Mouse (Mus musculus): ENCODE data around the gene Gucy2c.
A peak's percentile ranks its signal among the peaks of the same experiment; 100 is the strongest.

Gucy2c gene

GRCm38 (mm10) chr6:136723171-136723570, 58.4 kb downstream of the Gucy2c start:
- no peak for DNase-seq

- DNase-seq = no peak
Observed at GRCm38 (mm10) chr6:136722565-136722964, 59.0 kb downstream of the Gucy2c start.

GRCm38 (mm10) chr6:136721925-136722324, 59.6 kb downstream of the Gucy2c start:
- DNase-seq = no peak

GRCm38 (mm10) chr6:136720436-136720835, 61.1 kb downstream of the Gucy2c start:
- DNase-seq = no peak

GRCm38 (mm10) chr6:136715881-136716431, 65.6 kb downstream of the Gucy2c start:
- DNase-seq = no peak

GRCm38 (mm10) chr6:136714097-136714496, 67.5 kb downstream of the Gucy2c start:
- no peak for DNase-seq

GRCm38 (mm10) chr6:136710408-136710807, 71.2 kb downstream of the Gucy2c start:
- no peak for DNase-seq

- DNase-seq = no peak
Observed at GRCm38 (mm10) chr6:136708597-136708996, 73.0 kb downstream of the Gucy2c start.

GRCm38 (mm10) chr6:136701878-136702277, 79.7 kb downstream of the Gucy2c start:
- no peak for DNase-seq

- no peak for DNase-seq
Observed at GRCm38 (mm10) chr6:136701185-136701584, 80.4 kb downstream of the Gucy2c start.

- no peak for DNase-seq
Observed at GRCm38 (mm10) chr6:136691314-136691713, 90.3 kb downstream of the Gucy2c start.

- DNase-seq = no peak
Observed at GRCm38 (mm10) chr6:136690527-136690926, 91.0 kb downstream of the Gucy2c start.

GRCm38 (mm10) chr6:136689790-136690413, 91.7 kb downstream of the Gucy2c start:
- DNase-seq = peak; percentile 95

GRCm38 (mm10) chr6:136685433-136685832, 96.1 kb downstream of the Gucy2c start:
- DNase-seq = no peak

- peak; percentile 96 for DNase-seq
Observed at GRCm38 (mm10) chr6:136683410-136684334, 97.9 kb downstream of the Gucy2c start.

- DNase-seq = peak; percentile 91
Observed at GRCm38 (mm10) chr6:136679381-136679780, 102.2 kb downstream of the Gucy2c start.

GRCm38 (mm10) chr6:136674935-136675334, 106.6 kb downstream of the Gucy2c start:
- DNase-seq = no peak

GRCm38 (mm10) chr6:136672467-136672866, 109.1 kb downstream of the Gucy2c start:
- peak; percentile 98 for DNase-seq

GRCm38 (mm10) chr6:136669274-136669673, 112.3 kb downstream of the Gucy2c start:
- no peak for DNase-seq

GRCm38 (mm10) chr6:136668266-136668986, 113.1 kb downstream of the Gucy2c start:
- DNase-seq = no peak

- no peak for DNase-seq
Observed at GRCm38 (mm10) chr6:136662063-136662462, 119.5 kb downstream of the Gucy2c start.

GRCm38 (mm10) chr6:136661706-136662016, 119.9 kb downstream of the Gucy2c start, which contains the start of gene Plbd1:
Plbd1 (minus strand) TSS chr6:136661928.
- DNase-seq = peak; percentile 98

All from heart, adult 11 months (tissue).